Mouse (Mus musculus) heart, postnatal 36 days (tissue): ENCODE results near the gene Rhbdl3. TPM values are rescaled to one million over a fixed set of nuclear protein-coding genes. Genes with fewer than 3 reads are reported as not detected.

Experiments
- DNase-seq, 2 experiments: peaks; one replicate each; pipeline ENCODE4 v3.0.0; 2021 to 2022
- intact Hi-C: fragments of 180-260 bp; cut with DNase I; formaldehyde crosslinking; loops from one replicate; pipeline ENCODE4 v1.15.1; 2025
- total RNA-seq, 2 experiments: library from RNA; stranded (reverse); gene quantifications; 2 replicates each; pipeline ENCODE4 v1.2.3; 2021

Rhbdl3 gene
- total RNA-seq, result 1 to 10 TPM; 7.2 to 7.9 TPM

- DNase-seq, result peak; percentile 71 to 82
- intact Hi-C loops, result loop anchor here (5.0 kb wide), 1 partner anchor 52 kb away; no protein-coding TSS in a partner anchor
Measured at GRCm38 (mm10) chr11:80300551-80301315, at the start of gene Rhbdl3. TSS of gene Rhbdl3 (plus strand) at chr11:80300912.

- intact Hi-C loops, result no loop called here
- no peak for DNase-seq
Measured at GRCm38 (mm10) chr11:80264137-80264536, 36.6 kb upstream of the Rhbdl3 start.

GRCm38 (mm10) chr11:80271096-80271495 is 29.6 kb upstream of the Rhbdl3 start:
- DNase-seq, result no peak
- intact Hi-C loops, result no loop called here

GRCm38 (mm10) chr11:80275011-80275410 is 25.7 kb upstream of the Rhbdl3 start:
- DNase-seq, result no peak
- intact Hi-C loops, result no loop called here

GRCm38 (mm10) chr11:80278054-80278453 is 22.7 kb upstream of the Rhbdl3 start:
- intact Hi-C loops, result no loop called here
- DNase-seq, result no peak

GRCm38 (mm10) chr11:80283786-80284185 is 16.9 kb upstream of the Rhbdl3 start:
- intact Hi-C loops, result no loop called here

GRCm38 (mm10) chr11:80284641-80285040 is 16.1 kb upstream of the Rhbdl3 start:
- intact Hi-C loops, result no loop called here
- peak in 1 of 2 experiments; percentile 40 for DNase-seq

More at GRCm38 (mm10) chr11:80283786-80284185, 16.9 kb upstream of the Rhbdl3 start:
- DNase-seq, result no peak

GRCm38 (mm10) chr11:80287150-80287549 is 13.6 kb upstream of the Rhbdl3 start:
- DNase-seq, result peak; percentile 72 to 78
- intact Hi-C loops, result loop anchor here (1.0 kb wide), 1 partner anchor 65 kb away; no protein-coding TSS in a partner anchor

GRCm38 (mm10) chr11:80289701-80290445 is 10.8 kb upstream of the Rhbdl3 start:
- DNase-seq, result peak; percentile 39 to 43
- intact Hi-C loops, result no loop called here

GRCm38 (mm10) chr11:80291004-80291403 is 9.7 kb upstream of the Rhbdl3 start:
- intact Hi-C loops, result no loop called here

GRCm38 (mm10) chr11:80292463-80292862 is 8.2 kb upstream of the Rhbdl3 start:
- intact Hi-C loops, result no loop called here
- no peak for DNase-seq

More at GRCm38 (mm10) chr11:80291004-80291403, 9.7 kb upstream of the Rhbdl3 start:
- no peak for DNase-seq

GRCm38 (mm10) chr11:80295066-80295465 is 5.6 kb upstream of the Rhbdl3 start:
- no peak for DNase-seq
- intact Hi-C loops, result no loop called here

GRCm38 (mm10) chr11:80295785-80296184 is 4.9 kb upstream of the Rhbdl3 start:
- intact Hi-C loops, result no loop called here
- no peak for DNase-seq

GRCm38 (mm10) chr11:80299513-80300235 is 1.0 kb upstream of the Rhbdl3 start:
- intact Hi-C loops, result loop anchor here (5.0 kb wide), 1 partner anchor 53 kb away; no protein-coding TSS in a partner anchor

GRCm38 (mm10) chr11:80301316-80302045 is 769 bp downstream of the Rhbdl3 start:
- intact Hi-C loops, result loop anchor here (5.0 kb wide), 1 partner anchor 51 kb away; no protein-coding TSS in a partner anchor
- DNase-seq, result peak; percentile 66 to 72

More at GRCm38 (mm10) chr11:80299513-80300235, 1.0 kb upstream of the Rhbdl3 start:
- no peak for DNase-seq

- DNase-seq, result no peak
- intact Hi-C loops, result loop anchor here (5.0 kb wide), 1 partner anchor 50 kb away; no protein-coding TSS in a partner anchor
Measured at GRCm38 (mm10) chr11:80302046-80302390, 1.3 kb downstream of the Rhbdl3 start.

- intact Hi-C loops, result loop anchor here (5.0 kb wide), 1 partner anchor 50 kb away; no protein-coding TSS in a partner anchor
- peak; percentile 69 to 72 for DNase-seq
Measured at GRCm38 (mm10) chr11:80302536-80302935, 1.8 kb downstream of the Rhbdl3 start.

GRCm38 (mm10) chr11:80303746-80304145 is 3.0 kb downstream of the Rhbdl3 start:
- intact Hi-C loops, result loop anchor here (5.0 kb wide), 1 partner anchor 49 kb away; no protein-coding TSS in a partner anchor
- no peak for DNase-seq

GRCm38 (mm10) chr11:80304846-80305245 is 4.1 kb downstream of the Rhbdl3 start:
- intact Hi-C loops, result loop anchor here (5.0 kb wide), 1 partner anchor 47 kb away; no protein-coding TSS in a partner anchor
- DNase-seq, result no peak

- intact Hi-C loops, result no loop called here
- no peak for DNase-seq
Measured at GRCm38 (mm10) chr11:80308537-80308936, 7.8 kb downstream of the Rhbdl3 start.
